Mouse (Mus musculus) forebrain, postnatal 0 days (tissue): Measurements from ENCODE around the gene Gpr146. TPM values are rescaled to one million over a fixed set of nuclear protein-coding genes. Genes with fewer than 3 reads are reported as not detected.

Source experiments
- ATAC-seq: fragments of 200-750 bp; cut with Nextera tagmentation; 2 replicates; pipeline ENCODE4 v1.8.0; 2017; ENCODE audit warnings: mild to moderate bottlenecking, moderate library complexity
- DNase-seq: peaks from one replicate; pipeline ENCODE4 v3.0.0-alpha.2; 2015
- H3K27ac ChIP-seq: fragments of 300-500 bp; sonication (generic); 2 replicates; pipeline ENCODE4 v1.5.1; 2014; ENCODE audit warnings: low read depth, mild to moderate bottlenecking, antibody characterized with exemption, low read length, moderate library complexity, mixed read lengths
- H3K27me3 ChIP-seq: fragments of 300-500 bp; sonication (generic); 2 replicates; pipeline ENCODE4 v1.6.1; 2014; ENCODE audit warnings: mild to moderate bottlenecking, low read length, mixed read lengths; ENCODE audit not compliant: insufficient read depth
- H3K36me3 ChIP-seq: fragments of 300-500 bp; sonication (generic); 2 replicates; pipeline ENCODE4 v1.6.1; 2014; ENCODE audit warnings: mild to moderate bottlenecking, moderate library complexity; ENCODE audit not compliant: insufficient read depth
- H3K4me1 ChIP-seq: fragments of 300-500 bp; sonication (generic); 2 replicates; pipeline ENCODE4 v1.6.1; 2014; ENCODE audit warnings: antibody characterized with exemption; ENCODE audit not compliant: insufficient read depth
- H3K4me2 ChIP-seq: fragments of 300-500 bp; sonication (generic); 2 replicates; pipeline ENCODE4 v1.6.1; 2014; ENCODE audit warnings: low read depth, mild to moderate bottlenecking, moderate library complexity
- H3K4me3 ChIP-seq: fragments of 300-500 bp; sonication (generic); 2 replicates; pipeline ENCODE4 v1.5.1; 2014; ENCODE audit warnings: low read depth, low read length, mixed read lengths
- H3K9ac ChIP-seq: fragments of 300-500 bp; sonication (generic); 2 replicates; pipeline ENCODE4 v1.6.1; 2014; ENCODE audit warnings: mild to moderate bottlenecking
- H3K9me3 ChIP-seq: fragments of 300-500 bp; sonication (generic); 2 replicates; pipeline ENCODE4 v1.6.1; 2016; ENCODE audit warnings: low read length
- CTCF ChIP-seq: sonication (generic); IDR thresholded peaks from 2 replicates; pipeline ENCODE4 v1.5.1; 2016; ENCODE audit warnings: antibody characterized with exemption, control low read depth, low read depth
- WGBS: fragments of 180-500 bp; shearing (Covaris S2); extraction: QIAGEN DNeasy Blood & Tissue Kit; methylation state at CpG from one replicate; pipeline ENCODE4 v1.1.7; 2014; 5-methylcytosine and 5-hydroxymethylcytosine counted together
- microRNA counts: library from miRNA; unstranded; fragments of <30 nt; microRNA quantifications from one replicate; lab custom pipeline; 2015
- microRNA-seq, 2 experiments: library from miRNA; unstranded; fragments of <30 nt; microRNA quantifications; one replicate each; pipeline ENCODE4; 2016
- polyA plus RNA-seq: library from polyadenylated mRNA; unstranded; fragments of >200 nt; fragmentation: Nextera tagmentation; extraction: Ambion mirVana; gene quantifications from 2 replicates; pipeline ENCODE4 v1.2.1, GENCODE M21; 2015
- total RNA-seq: library from RNA; depleted of rRNA; stranded (reverse); fragments of >200 nt; gene quantifications from 2 replicates; pipeline ENCODE4 v1.2.3, GENCODE M21; 2014; rRNA removed

The Gpr146 gene
- total and polyA plus RNA-seq, 2 experiments from 2014 or later = 2.8 to 3.2 TPM

GRCm38 (mm10) chr5:139445258-139445657, 67.8 kb downstream of the Gpr146 start:
- TF ChIP-seq CTCF = peak; percentile 49
- DNase-seq (no peak), ATAC-seq (no peak)
- Histone ChIP-seq H3K9ac (no peak overlapping the region), H3K27me3 (no peaks in the 10 kb centered on the region), H3K4me1 (no peaks in the 10 kb centered on the region), H3K4me3 (no peak overlapping the region), H3K9me3 (no peaks in the 10 kb centered on the region), H3K36me3 (peaks cover 2% of the 10 kb centered on the region; the same call in 1 of the 2 replicates), H3K4me2 (no peak overlapping the region), H3K27ac (no peak overlapping the region)
- WGBS = 79% methylated on average over 8 of the region's 8 CpGs

MicroRNAs within 50 kb of the gene (microRNA counts, 519-probe panel; counts per million panel counts)
- microRNA mmu-miR-339-3p (lab: Ali Mortazavi, UCI) = not detected
- microRNA mmu-miR-339-5p (lab: Ali Mortazavi, UCI) = 1,423 counts per million, percentile 9 among the panel's probes with 10 or more counts

Small RNAs within 50 kb of the gene (microRNA-seq; reads per million reads assigned to microRNA genes)
- 321 to 466 reads per million in 2 experiments for gene Mir339

Other genes with a start within 250 kb of the Gpr146 start
- 253 and 303 TPM in 2 replicates for gene Prkar1b, start 227.7 kb upstream of the Gpr146 start, total RNA-seq
- gene Prkar1b, start 227.7 kb upstream of the Gpr146 start, polyA plus RNA-seq = 361 and 392 TPM in 2 replicates
- gene Dnaaf5, start 227.5 kb upstream of the Gpr146 start, total RNA-seq = 9.4 and 12.5 TPM in 2 replicates
- 2.0 and 2.6 TPM in 2 replicates for gene Dnaaf5, start 227.5 kb upstream of the Gpr146 start, polyA plus RNA-seq
- 72.6 and 84.8 TPM in 2 replicates for gene Sun1, start 177.1 kb upstream of the Gpr146 start, total RNA-seq
- gene Sun1, start 177.1 kb upstream of the Gpr146 start, polyA plus RNA-seq = 22.7 and 34.5 TPM in 2 replicates
- gene Get4, start 125.4 kb upstream of the Gpr146 start, total RNA-seq = 46.2 and 48.8 TPM in 2 replicates
- gene Get4, start 125.4 kb upstream of the Gpr146 start, polyA plus RNA-seq = 139 and 156 TPM in 2 replicates
- gene Adap1, start 52.1 kb upstream of the Gpr146 start, total RNA-seq = 188 and 200 TPM in 2 replicates
- 114 and 128 TPM in 2 replicates for gene Adap1, start 52.1 kb upstream of the Gpr146 start, polyA plus RNA-seq
- 108 and 109 TPM in 2 replicates for gene Cox19, start 26.3 kb upstream of the Gpr146 start, total RNA-seq
- gene Cox19, start 26.3 kb upstream of the Gpr146 start, polyA plus RNA-seq = 85.7 and 91.1 TPM in 2 replicates
- not detected in 2 replicates for gene Cyp2w1, start 25.1 kb upstream of the Gpr146 start, total RNA-seq
- gene Cyp2w1, start 25.1 kb upstream of the Gpr146 start, polyA plus RNA-seq = not detected in 2 replicates
- gene C130050O18Rik, start 27.6 kb downstream of the Gpr146 start, total RNA-seq = not detected in 2 replicates
- 0.13 TPM in 1 of 2 replicates, not detected in the other for gene C130050O18Rik, start 27.6 kb downstream of the Gpr146 start, polyA plus RNA-seq
- gene Gper1, start 45.5 kb downstream of the Gpr146 start, total RNA-seq = 6.8 and 9.1 TPM in 2 replicates
- gene Gper1, start 45.5 kb downstream of the Gpr146 start, polyA plus RNA-seq = 6.8 and 8.1 TPM in 2 replicates
- gene 3110082I17Rik, start 82.8 kb downstream of the Gpr146 start, total RNA-seq = 10.5 and 11.9 TPM in 2 replicates
- gene 3110082I17Rik, start 82.8 kb downstream of the Gpr146 start, polyA plus RNA-seq = 17.4 and 19.4 TPM in 2 replicates
- gene Zfand2a, start 106.9 kb downstream of the Gpr146 start, total RNA-seq = 50.4 and 51.7 TPM in 2 replicates
- 23.9 and 29.8 TPM in 2 replicates for gene Zfand2a, start 106.9 kb downstream of the Gpr146 start, polyA plus RNA-seq
- 3.4 and 5.8 TPM in 2 replicates for gene Uncx, start 165.8 kb downstream of the Gpr146 start, total RNA-seq
- gene Uncx, start 165.8 kb downstream of the Gpr146 start, polyA plus RNA-seq = 0.93 and 2.8 TPM in 2 replicates